27 mouse cellular contexts compared by ENCODE assay signal in genomic region chr9:94199864-94200263, GRCm38 (mm10).
"Had no signal": no experiment of that assay in that cellular context is flagged by ENCODE, and none has a peak within 500 bp of the region (broad histone marks: within the 10 kb centered on the region; RNA-seq: fewer than 3 reads in every experiment).

No protein-coding gene starts in this region.

- H3K4me2 ChIP-seq: heart, embryonic 11.5 days; heart, embryonic 13.5 days; heart, embryonic 15.5 days; hindbrain, embryonic 13.5 days; hindbrain, embryonic 15.5 days; kidney, embryonic 15.5 days; limb, embryonic 13.5 days; limb, embryonic 15.5 days; liver, embryonic 12.5 days had no signal

- H3K27ac ChIP-seq: heart, adult 2 months; heart, embryonic 13.5 days; heart, embryonic 15.5 days; hindbrain, embryonic 13.5 days; hindbrain, embryonic 15.5 days; hindbrain, postnatal 0 days; kidney, embryonic 15.5 days; kidney, postnatal 0 days; limb, embryonic 13.5 days; limb, embryonic 15.5 days; liver, embryonic 12.5 days; liver, embryonic 14.5 days had no signal

- H3K9ac ChIP-seq: heart, embryonic 13.5 days; heart, embryonic 15.5 days; hindbrain, embryonic 13.5 days; hindbrain, embryonic 15.5 days; kidney, embryonic 15.5 days; limb, embryonic 13.5 days; limb, embryonic 15.5 days; liver, embryonic 12.5 days; liver, embryonic 14.5 days had no signal

- H3K36me3 ChIP-seq: heart, embryonic 13.5 days; heart, embryonic 15.5 days; hindbrain, embryonic 13.5 days; hindbrain, embryonic 15.5 days; kidney, embryonic 15.5 days; limb, embryonic 13.5 days; limb, embryonic 15.5 days; liver, embryonic 12.5 days had no signal

- DNase-seq: gastrocnemius, postnatal 14 days; gastrocnemius, postnatal 36 days; heart, adult 11 months; heart, adult 2 months; heart, postnatal 14 days; heart, postnatal 36 days; kidney, adult 11 months; kidney, adult 2 months; kidney, adult 9 months; kidney, postnatal 14 days; kidney, postnatal 36 days; layer of hippocampus, adult 9-11 months; layer of hippocampus, postnatal 36 days; left cerebral cortex, postnatal 4 days had no signal

- H3K4me3 ChIP-seq: heart, adult 2 months; heart, embryonic 13.5 days; heart, embryonic 15.5 days; hindbrain, embryonic 13.5 days; hindbrain, embryonic 15.5 days; kidney, embryonic 15.5 days; limb, embryonic 13.5 days; limb, embryonic 15.5 days; liver, embryonic 12.5 days had no signal

- H3K27me3 ChIP-seq: heart, embryonic 13.5 days; heart, embryonic 15.5 days; hindbrain, embryonic 13.5 days; hindbrain, embryonic 15.5 days; kidney, embryonic 15.5 days; limb, embryonic 13.5 days; limb, embryonic 15.5 days; liver, embryonic 12.5 days had no signal

- H3K4me1 ChIP-seq: heart, embryonic 13.5 days; heart, embryonic 15.5 days; hindbrain, embryonic 13.5 days; hindbrain, embryonic 15.5 days; kidney, embryonic 15.5 days; limb, embryonic 13.5 days; limb, embryonic 15.5 days; liver, embryonic 12.5 days had no signal

- H3K9me3 ChIP-seq: heart, embryonic 13.5 days; heart, embryonic 15.5 days; hindbrain, embryonic 13.5 days; hindbrain, embryonic 15.5 days; kidney, embryonic 15.5 days; limb, embryonic 13.5 days; limb, embryonic 15.5 days; liver, embryonic 12.5 days had no signal

- ATAC-seq: hindbrain, postnatal 0 days; intestine, embryonic 16.5 days; liver, embryonic 12.5 days had no signal
